Mouse (Mus musculus) kidney, adult 8-10 months (tissue): ENCODE data around the gene Cfap97d2.
A peak's percentile ranks its signal among the peaks of the same experiment; 100 is the strongest.

Experiments
- DNase-seq, 2 experiments: peaks; one replicate each; pipeline ENCODE4 v3.0.0; 2022

Cfap97d2 gene

DNA sequence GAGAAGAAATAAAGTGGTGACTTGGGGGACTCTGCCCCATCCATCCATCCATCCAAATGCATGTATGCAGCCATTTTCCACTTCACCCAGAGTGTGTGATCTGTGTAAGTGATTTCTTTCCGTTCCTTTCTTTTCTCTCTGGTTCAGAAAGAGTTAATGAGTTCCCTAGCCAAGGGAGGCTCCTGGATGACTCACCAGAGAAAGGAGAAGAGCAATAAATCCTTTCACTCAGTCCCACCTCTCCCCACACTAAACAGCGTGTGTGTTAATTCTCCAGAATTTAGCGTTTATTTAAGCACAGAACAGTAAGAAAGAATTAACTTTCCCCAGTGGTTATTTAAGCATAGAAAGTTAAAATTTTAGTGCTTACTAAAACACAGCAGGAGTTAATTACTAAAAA, 41.9 kb downstream of the Cfap97d2 start:
- DNase-seq = no peak

DNA sequence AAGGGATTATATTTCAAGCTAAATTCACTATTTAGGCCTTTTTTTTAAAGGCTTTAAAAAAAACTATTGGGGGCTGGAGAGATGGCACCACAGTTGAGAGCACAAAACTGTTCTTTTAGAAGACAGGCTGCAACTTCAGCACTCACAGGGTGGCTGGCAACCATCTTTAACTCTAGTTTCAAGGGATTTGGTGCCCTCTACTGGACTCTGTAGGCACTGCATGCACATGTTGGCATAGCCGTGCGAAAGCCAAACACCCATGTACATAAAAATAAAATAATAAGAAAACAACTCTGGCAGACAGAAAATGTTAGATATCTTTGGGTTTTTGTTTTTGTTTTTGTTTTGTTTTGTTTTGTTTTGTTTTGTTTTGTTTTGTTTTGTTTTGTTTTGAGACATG, 48.0 kb downstream of the Cfap97d2 start:
- DNase-seq = peak; percentile 48 to 83

DNA sequence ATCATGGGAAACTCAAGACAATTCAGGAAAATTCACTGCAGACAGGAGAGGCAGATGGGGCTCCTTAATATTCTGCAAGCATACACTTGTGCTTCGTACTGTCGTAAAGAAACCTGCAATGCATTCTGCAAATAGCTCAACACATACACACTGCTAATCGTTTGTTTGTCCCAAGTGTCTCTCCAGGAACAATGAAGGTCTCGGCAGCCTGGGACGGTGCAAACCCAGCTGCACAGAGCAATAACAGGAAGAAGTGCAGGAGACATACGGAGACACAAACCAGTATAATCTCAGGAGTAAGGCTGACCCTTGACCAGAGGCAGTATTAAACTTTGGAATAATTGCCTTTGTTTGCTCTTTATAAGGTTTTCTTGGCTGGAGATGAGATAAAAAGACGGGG, 50.8 kb downstream of the Cfap97d2 start:
- DNase-seq = no peak

DNA sequence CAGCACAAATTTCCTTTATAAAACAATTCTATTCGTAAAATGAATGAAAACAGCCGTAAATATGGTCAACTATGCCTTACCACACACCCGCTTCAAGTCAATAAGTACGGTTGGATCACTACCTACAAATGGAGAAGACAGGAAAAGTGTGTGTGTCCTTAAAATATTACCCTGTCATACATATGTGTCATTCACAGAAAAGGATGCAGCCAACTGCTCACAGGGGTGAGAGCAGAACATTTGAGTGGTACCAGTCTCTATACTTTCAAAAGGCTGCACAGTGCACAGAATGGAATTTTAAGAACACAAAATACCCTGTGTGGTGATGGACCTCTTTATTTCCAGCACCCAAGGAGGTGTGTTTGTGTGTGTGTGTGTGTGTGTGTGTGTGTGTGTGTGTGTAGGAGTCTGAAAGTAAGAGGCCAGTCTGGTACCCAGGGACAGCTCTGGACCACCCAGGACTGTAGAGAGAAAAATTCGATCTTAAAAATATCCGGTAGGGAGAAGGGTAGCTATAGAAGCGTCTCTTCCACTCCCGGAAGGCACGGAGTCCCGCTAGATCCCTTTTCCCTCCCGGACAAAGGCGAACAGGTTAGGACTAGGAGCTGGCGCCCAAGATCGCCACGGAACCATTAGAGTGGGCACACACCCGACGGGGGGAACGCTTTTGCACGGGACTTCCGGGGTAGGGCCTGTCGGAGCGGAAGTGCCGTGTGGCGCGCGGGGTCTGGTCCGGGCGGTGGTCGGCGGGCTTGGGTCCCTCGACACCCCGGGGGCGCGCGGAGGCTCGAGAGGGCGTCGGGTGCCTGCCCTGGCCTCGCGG, 51.5 kb downstream of the Cfap97d2 start, which contains the start of gene Cdc16:
Gene Cdc16 (plus strand): TSS at position 695 of the 823 bp plus-strand sequence.
- DNase-seq = peak; percentile 82 to 89

DNA sequence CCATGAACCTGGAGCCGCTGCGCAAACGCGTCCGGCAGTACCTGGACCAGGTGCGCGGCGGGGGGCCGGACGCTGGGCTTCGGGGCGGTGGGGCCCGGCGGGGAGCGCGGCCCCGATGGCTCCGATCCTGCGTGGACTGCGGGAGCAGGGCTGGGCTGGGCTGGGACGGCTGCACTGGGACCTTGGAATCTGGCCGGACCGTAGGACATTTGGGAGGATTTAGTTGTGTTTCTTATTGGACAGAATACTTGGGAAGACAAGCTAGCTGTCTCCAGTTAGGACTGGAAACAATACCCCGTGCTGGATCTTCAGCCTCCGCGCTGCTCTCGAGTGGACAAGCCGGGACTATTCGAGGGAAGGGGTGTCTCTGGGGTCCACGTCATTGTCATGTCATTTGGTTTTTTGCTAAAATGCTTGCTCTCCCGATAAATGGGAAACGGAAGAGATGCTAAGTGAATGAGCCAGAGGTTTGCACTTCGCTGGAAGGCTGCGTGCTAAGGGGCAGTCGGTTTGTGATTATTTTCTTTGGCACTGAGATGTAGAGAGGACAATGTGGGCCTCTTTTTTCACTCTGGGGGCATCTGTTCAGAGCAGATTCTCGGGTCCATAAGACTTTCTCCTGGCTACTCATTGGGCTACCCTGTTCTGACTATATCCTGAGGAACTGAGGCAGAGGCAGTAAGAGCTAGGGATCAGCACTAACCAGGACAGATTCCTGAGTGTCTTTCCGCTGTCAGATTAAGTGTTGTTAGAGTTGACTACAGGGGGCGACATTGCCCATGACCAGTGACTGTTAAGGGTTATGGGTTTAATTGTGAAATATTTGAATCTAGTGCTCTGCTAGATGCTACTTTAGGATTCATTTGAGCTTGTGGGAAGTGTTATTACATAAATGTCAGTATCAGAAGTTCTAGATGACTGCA, 52.4 kb downstream of the Cfap97d2 start:
- DNase-seq = peak; percentile 26 to 37

DNA sequence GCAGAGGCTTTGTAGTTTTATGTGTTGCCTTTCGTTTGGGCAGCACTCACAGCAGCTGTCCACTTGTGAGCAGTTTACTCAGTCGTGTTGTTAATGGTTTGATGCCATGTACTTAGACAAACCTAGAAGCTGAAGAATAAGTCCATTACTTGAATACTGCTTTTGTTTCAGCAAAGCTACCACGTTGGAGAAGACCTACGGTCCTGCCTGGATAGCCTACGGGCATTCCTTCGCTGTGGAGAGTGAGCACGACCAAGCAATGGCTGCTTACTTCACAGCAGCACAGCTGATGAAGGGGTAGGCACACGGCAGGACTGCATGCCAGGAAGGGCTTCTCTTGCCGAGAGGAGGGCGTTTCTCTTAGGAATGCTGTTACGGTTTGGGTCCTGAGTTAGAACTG, 63.5 kb downstream of the Cfap97d2 start:
- no peak for DNase-seq

DNA sequence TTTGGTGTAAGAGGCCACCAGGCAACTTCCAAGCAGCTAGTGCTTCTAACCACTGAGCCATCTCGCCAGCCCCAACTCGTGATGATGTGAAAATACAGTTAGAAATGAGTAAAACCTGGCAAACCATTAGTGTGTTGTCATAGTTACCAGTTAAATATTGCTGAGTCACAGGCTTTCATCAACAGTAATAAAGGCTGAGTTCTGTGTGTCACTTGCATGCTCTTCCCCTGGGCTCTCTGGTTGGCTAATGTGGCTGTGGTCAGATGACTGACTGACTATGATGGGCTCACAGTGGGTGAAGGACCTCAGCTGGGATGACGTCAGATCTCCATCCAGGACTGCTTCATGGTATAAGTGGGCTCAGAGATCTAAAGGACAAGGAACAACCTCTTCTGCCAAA, 74.8 kb downstream of the Cfap97d2 start:
- DNase-seq = no peak

DNA sequence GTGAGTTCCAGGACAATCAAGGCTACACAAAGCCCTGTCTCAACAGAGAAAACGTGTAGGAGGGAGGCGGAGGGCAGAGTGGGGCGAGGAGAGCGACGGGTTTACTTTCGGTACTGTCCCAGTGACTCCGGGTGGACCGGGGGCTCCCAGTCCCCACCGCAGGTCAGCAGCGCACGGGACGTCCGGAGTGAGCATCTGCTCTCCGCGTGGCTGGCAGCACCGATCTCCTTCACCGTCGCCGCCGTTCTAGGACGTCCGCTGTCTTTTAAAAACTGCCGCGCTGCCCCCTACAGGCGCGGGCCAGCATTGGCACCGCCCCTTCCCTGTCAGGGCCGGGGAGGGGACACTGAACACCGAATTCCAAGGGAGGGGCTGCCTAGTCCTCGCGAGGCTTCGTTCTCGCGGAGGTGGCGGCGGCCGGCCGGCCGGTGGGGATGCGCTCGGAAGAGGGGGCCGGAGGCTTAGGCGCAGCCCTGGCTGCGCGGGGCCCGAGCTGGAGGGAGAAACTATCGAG, 79.6 kb downstream of the Cfap97d2 start, which contains the start of gene Upf3a:
Gene Upf3a (plus strand): TSS at position 366 of the 514 bp plus-strand sequence.
- DNase-seq = peak; percentile 89 to 90

DNA sequence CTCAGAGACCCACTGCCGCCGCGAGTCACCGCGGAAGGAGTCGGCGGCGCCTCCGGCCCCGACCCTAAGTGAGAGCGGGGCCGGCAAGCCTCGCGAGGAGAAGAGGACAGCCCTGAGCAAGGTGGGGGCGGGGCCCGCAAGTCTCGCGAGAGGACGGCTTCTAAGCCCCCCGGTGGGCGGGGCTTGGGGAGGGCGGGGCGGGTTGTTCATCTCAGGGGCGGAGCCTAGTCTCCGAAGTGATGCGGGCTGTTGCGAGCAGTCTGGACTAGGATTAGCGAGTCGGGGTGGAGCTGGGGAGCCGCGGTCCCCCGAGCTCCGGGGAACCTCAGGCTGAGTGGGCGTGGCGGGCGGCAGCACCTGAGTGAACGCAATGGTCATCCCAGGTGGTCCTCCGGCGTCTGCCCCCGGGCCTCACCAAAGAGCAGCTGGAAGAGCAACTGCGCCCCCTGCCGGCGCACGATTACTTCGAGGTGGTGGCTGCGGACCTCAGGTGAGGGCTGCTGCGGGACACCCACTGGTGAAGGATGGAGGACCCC, 80.1 kb downstream of the Cfap97d2 start:
- peak; percentile 92 to 96 for DNase-seq

DNA sequence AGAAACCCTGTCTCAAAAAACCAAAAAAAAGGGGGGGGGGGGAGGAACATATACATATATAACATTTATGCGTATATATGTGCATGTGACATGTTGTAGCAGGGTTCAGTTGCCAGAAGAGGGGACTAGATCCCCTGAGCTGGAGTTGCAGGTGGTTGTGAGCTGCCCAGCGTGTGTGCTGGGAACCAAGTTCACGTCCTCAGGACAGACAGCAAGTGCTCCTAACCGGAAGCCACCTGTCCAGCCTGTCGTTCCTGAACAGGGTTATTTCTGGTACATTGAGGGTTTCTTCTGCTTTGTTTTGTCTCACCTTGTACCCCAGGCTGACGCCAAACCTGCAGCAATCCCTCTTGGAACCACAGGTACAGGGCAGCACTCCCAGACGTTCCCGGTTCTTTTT, 83.9 kb downstream of the Cfap97d2 start:
- DNase-seq = no peak
